Mouse (Mus musculus) yolk sac, embryonic 10.5 days (tissue): ENCODE measurements around the gene Jdp2.
A peak's percentile ranks its signal among the peaks of the same experiment; 100 is the strongest.

Experiments
- DNase-seq: peaks from one replicate; pipeline ENCODE4 v3.0.0-alpha.2; 2017; ENCODE audit warnings: low spot score

Gene Jdp2

DNA sequence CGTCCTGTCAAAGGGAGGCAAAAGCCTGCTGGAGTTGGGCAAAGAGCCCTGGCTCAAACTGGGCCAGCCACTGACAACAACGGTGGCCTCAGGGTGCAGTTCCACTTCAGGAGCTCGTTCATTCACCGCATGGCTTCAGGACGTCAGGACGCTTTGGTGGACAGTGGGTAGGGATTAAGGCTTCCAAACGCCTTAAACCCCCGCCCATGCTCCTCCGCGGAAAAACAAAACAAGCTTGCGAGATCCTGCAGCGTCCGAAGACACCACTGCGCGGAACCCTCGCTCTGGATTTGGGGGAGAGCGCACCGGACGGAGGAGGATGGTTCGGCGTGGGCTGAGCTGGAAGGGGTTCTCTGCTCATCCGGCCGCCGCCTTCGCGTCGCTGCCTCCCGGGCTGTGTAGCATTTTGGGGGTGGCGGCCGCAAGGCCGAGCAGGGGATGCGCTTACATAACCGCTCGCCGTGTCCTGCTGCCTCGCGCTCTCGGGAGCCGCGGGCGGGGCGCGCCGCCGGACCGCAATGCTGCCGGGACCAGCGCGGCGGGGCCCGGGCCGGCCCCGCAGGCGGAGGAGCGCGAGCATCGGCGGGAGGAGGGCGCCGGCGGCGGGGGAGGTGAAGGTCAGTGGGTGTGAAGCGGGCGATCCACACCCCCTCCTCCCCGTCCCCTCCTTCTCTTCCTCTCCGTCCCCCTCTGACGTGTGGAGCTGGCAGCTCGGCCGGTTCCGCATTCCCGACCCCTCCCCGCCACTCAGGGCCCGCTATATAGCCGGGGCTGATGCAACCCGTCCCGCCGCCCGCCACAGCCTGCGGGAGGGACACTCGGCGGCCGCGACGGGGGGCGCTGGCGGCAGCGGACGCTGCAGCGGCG lies at the start of gene Jdp2:
Jdp2 (plus strand) TSS at position 417 of the 867 bp plus-strand sequence.
- peak; percentile 93 for DNase-seq

DNA sequence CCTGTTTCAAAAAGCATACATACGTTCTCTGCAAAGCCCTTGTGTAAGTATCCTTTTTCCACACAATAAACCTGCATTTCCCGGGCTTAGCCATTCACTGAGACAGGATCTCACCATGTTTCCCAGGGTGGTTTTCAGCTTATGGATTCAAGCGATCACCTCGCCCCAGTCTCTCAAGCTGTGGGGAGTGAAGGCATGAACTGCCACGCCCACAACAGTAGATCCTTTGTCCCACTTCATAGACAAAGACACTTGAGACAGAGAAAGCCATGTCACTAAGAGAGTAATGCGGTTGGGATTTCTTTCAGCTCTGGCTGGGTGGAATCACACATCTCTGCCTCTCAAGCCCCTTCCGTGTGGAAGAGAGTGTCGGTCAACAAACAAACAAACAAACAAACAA lies 49.2 kb upstream of the Jdp2 start:
- no peak for DNase-seq

DNA sequence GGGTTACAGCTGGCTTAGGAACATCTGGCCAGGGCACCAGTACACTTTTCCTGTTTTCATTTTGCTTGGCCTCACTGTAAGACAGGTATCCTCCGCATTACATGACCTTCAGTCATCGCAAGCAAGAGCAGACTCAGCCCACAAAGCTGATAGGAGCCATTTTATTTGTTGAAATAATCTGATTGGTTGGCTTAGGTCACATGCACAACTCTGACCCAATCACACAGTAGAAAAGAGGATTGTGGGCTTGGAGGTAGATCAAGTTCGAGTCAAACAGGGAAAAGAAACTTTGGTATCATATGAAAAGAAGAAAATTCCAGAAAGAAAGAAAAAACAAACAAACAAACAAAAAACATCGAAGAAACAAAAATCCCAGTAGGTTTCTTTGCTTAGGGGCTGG lies 48.4 kb upstream of the Jdp2 start:
- DNase-seq: no peak

DNA sequence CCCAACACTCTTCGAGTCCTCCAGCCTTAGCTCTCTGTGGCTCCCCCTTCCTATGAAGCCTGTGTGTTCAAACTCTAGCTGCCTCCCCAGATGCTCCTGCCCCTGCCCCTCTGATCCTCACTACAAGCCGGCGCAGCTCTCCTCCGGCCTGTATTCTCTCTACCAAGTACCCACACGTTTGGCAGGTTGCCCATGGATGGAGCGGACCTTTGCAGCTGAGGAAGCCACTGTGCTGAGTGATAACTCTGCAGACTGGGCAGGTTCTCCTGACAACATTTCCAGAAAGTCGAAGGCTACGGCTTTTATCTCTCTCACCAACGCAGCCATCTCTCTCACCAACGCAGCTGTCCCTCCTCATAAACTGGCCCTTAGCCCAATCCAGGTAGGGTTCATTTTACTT lies 39.5 kb upstream of the Jdp2 start:
- no peak for DNase-seq

DNA sequence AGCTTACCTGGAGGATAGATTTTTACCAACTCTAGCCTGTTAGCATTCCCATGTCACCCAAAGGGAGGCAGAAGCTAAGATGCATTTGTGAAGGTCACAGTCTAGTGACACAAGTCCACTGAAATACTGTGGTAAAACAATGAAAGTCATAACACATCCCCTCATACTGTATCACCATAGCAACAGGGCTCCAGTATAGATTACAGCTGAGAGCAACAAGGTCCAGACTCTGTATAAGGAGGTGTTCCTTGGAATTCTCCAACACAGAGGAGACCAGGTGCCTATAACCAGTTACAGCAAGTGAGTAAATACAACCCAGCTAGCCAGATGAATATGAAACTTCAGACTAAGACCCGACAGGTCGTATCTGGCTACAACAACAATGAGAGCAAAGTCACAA lies 33.4 kb upstream of the Jdp2 start:
- DNase-seq: no peak

DNA sequence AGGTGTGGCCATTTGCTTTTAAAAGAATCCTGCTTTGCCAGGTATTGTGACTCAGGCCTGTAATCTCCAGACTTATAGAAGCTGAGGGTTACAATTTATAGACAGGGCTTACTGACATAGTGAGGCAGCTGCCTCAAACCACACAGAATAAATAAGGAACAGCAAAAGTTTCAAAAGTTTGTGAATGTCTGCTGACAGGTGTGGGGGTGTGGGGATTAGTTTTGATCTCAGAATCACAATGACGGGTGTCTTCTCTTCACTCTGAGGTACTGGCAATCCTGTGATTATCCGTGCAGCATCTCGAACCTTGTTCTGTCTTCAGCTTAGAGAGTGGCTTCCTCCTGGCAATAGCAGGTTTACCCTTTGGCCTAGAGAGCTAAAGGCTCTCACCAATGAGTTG lies 30.5 kb upstream of the Jdp2 start:
- DNase-seq: no peak

DNA sequence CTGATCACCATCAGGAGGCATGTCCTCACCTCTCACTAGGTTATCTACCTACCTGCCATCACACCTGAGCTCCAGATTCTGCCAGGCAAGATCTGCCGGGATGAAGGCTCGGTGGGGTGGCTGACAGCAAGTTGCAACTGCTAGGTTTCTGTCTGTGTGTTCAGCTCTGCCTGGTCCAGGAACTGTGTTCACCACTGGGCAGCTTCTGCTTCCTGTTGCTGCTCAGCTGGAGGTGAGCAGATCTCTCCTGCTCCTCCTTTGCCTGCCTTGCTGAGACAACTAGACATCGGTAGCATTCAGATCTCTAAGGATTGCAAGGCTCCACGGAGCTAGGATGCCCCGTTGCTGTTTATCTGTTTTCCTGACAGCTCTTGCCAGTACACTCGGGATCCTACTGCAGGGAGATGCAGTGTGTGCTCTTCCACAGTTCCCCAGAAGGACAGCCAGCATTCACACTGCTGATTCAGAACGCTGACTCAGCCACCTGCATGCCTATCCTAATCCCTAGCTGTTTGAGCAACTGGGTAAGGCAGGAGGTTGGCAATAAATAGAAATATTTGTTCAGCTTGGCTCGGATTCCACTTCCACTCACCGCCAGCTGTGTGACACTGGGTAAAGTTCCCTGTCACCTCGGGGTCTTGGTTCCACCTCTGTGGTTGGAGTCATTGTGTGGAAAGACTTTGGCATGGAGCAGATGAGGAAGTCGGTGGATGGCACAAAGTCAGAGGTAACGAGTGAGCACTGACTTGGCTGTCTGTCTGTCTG lies 29.3 kb upstream of the Jdp2 start:
- peak; percentile 20 for DNase-seq

DNA sequence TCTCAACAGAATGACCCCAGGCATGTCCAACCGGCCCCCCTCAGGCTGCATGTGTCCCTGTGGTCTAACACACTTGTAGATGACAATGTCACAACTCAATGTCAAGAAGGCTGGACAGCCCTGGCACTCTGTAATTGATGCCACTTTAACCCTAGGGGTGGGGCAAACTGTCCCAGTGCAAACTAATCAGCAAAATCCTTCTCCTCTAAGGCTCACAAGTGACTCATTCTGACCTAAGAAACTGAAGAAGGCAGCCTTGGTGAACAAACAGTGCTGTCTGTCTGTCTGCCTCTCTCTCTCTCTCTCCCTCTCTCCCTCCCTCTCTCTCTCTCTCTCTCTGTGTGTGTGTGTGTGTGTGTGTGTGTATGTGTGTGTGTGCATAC lies 28.7 kb upstream of the Jdp2 start:
- no peak for DNase-seq

DNA sequence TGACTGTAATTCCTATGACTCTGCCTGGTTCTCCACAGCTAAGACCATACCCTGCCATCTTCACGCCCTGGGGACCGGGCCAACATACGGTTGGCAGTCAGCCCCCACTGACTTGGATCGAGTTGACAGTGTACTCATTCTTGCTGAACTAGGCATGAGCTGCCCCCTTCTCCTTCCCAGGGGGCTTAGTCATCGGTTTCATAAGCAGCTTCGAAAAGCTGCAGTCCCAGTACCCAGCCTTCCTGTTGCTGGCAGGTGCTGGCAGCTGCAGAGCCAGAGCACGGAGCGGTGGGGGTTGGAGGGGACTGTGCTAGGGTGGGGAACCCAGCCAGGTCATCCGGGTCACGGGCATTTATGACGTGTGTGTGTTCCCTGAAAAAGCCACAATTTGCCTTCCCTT lies 27.5 kb upstream of the Jdp2 start:
- DNase-seq: no peak

DNA sequence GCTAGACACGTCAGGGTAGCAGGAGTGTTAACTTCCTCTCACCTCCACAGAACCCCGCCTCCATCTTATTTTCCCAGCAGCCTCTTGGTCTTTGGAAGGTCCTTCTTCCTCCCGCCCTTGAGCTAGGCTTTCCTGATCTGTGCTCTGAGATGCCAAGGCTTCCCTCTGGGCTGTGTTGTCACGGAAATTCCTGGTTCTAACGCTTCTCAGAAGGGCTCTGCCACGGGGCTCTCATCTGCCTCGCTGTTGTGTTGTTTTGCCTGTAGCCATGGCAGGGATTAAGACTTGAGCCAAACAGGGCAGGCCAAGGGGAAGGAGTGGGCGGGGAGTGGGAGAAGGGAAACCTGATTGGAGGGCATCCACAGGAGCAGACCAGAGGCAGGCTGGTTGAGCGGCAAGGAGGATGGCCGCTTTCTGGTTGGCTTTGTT lies 26.8 kb upstream of the Jdp2 start:
- peak; percentile 59 for DNase-seq

DNA sequence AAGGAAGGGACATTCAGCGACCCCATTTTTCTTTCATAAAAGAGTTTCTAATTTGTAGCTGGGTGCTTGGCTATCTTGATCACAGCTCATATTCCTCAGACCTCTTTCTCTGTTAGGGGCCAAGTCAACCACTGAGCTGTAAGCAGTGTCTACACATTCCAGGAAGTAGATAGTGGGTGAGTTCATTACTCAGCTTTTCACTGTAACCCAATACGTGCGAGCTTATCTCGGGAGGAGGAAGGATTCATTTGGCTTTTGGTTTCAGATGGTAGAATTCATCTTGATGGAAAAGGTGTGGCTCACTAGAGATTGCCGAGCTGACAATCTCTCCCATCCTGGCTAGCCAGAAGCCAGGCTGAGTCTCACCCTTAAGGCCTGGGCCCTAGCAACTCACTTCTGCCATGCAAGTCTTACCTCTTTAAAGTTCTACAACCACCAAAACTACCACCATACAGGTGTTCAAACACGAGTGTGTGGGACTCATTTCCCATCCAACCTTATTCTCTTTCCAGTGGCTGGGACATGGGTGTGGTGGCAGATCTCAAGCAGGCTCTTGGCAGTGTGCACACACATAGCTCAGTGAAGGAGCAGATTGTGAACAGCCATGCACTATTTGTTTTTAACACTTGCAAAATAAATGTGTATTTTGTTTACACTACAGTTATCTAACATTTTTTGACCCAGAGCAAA lies 23.9 kb upstream of the Jdp2 start:
- DNase-seq: no peak

DNA sequence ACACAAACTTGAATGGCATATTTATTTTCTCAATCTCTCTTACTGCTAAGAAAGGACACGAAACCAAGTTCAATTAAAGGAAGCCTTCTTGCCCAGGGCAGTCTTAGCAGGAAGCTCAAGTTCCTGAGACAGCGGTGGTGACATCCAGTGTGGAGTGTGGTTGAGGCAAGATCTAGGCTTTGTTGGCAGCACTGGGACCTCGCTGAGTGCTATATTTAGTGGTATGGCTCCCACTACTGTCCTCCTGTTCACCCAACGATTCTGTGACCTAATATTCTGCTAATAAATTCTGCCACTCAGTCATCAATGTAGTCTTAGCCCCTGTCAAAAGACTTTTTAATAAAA lies 23.4 kb upstream of the Jdp2 start:
- DNase-seq: no peak

DNA sequence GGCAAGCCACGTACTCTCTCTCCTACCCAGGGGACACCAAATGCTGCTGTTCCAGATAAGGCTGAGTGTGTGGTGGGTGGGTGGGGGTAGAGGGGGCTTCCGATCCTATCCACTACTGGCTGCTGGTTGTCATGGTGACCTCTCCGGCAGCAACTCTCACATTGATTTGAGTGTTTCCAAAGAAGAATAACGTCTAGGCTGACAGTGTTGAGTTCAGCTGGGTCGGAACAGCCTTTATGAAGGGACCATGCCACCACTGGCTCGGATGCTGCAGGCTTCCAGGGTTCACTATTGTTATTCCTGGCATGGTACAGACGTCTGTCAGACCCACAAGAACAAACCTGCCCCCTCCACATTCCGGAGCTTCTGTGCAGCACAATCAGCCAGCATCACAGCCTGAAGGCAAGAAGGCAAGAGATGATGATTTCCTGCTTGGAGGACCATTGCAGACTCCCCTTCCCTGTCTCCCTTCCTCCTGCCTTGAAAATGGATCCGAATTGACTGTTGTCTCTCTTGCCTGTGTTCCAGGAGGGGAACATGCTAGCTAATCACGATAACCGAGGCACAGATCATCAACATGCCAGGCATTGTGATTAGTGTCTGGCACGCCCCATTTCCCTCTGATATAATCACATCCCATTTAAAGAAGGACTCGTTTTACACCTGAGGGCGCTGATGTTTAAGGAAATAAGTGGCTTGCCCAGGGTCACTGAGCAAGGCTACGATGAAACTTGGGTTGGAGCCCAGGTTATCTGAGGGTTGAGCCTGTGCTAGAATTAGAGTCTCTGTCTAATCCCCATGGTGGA lies 17.4 kb upstream of the Jdp2 start:
- DNase-seq: no peak

DNA sequence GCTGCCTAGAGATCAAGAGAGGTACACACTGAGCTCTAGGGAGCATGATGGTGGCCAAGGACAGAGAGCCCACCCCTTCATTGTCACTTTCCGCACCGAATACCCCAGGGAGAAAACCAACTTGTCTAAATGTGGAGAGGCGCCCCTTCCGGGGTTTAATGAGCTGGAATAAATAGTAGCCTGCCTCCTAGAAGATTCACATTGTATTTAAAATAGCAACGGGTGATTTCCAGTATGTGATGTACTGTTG lies 16.8 kb upstream of the Jdp2 start:
- no peak for DNase-seq

DNA sequence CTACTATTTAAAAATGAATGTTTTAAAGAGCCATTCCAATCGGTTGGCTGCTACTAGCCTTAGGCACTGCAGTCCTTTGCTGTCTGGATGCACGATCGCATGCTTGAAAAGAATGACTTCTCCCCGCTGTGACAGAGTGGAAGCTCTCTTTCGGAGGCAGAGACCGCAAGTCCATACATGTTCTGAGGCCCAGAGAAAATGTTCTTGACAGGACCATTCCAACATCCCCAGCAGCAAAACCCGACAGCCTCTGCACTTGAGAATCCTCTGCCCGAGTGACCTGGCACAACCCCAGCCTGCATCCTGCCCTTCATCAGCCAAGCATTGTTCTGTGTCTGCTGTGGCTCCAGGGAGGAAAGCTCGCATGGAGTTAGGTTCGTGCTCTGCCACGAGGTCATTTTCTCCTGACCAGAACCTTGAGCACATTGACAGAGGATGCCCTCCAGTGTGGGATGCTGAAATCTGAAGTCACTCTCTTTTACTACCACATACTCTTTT lies 13.0 kb upstream of the Jdp2 start:
- DNase-seq: no peak

DNA sequence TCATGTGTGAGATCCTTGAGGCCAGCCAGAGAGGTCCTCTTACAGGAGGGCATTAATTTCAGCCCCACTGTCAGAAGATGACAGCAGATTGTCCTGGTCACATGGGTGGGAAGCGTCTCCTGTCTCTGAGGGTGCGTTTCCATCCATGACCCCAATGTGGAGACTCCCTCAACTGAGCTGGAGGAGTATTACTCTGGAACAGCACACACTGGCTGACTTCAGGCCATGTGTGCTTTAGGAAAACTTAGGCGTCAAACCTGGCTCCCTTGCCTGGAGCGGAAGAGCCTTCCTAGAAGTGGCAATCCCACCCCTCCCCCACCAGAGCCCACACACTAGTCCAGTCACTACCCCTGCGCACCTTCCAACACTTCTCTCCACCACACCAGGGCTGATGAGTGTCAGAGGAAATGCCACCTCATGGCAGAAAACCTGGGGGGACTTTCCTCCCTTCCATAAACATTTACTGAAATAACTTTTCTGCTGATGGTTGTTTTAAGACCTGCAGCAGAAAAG lies 8.9 kb upstream of the Jdp2 start:
- no peak for DNase-seq

DNA sequence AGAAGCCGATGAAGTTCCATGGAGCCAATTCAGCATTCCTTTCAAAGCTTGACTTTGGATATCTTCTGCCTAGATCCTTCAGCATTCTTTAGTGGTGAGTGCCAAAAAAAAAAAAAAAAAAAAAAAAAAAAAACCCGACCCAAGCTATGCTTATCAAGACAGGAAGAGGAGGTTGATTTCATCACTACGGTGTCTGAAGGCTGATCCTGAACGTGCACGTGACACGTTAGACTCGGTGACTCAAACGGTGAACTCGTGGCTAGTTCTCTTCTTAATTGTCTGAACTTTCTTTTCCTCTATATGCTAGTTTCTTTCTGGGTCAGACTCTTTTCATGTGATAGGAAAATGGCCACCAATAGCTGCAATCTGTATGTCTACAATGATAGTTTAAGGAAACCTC lies 5.9 kb upstream of the Jdp2 start:
- no peak for DNase-seq

DNA sequence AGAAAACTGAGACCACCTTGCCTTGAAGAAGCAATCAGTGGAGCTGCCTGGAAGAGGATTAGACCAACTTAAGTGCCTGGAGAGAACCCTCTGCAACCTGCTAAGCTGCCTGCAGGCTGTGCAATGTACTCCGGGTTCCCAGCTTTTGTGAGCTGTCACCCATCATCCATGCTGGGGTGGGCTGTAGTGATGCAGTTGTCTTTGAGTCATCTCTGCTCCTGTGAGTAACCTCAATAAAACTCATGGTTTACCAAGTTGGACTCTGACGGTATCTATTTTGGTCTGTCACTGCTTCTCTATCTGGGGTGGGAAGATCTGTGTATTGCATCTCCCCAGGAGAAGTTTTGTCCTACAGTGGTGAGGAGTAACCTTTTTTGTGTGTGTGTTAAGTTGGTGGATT lies 4.4 kb upstream of the Jdp2 start:
- DNase-seq: no peak

DNA sequence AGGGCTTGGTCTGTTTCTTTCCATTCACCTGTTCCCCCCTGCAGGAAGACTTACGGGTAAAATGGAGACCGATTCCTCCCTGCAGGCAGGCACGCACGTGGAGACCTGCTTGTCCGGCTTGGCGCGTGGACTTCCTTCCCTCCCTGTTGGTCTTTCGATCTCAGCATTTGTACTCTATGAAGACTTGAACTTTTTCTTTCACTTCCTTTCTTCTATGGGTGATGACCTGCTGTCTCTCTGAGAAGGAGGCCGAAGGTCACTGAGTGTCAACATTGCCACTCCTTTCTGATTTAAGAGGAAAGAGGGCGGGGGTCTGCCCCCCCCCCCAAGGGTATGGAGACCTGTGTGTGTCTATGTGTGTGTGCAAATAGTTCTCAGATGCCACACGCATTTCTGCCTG lies 774 bp upstream of the Jdp2 start:
- DNase-seq: peak; percentile 80

DNA sequence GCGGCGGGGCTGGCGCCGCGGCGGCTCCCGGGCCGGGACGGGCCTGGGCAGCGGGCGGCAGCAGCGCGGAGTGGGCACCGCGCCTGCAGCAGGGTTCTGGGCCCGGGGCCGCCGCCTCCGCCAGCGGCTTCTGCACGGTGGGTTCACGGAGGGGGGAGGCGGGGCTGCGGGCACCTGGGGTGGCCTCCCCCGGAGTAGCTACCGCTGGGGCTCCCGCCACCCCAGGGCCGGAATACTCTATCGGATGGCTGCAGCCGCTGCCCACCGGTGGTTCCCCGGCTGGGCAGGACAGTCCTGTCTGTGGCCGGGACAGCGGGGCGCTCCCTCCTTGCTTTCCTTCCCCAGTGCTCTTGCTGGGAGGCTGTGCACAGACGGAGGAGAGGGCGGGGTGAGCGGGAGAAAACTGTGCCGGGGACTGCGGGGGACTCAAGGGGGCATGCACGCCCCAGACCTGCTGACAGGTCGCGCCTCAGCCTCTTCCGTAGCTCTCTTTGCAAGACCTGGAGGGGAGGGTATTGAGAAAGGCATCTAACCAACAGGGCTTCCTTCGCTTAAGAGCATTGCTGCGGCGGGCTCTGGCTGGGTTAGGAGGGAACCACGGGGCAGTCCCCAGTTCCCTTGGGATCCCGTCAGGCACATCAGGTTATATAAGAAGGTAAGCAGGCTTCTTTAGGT lies 788 bp downstream of the Jdp2 start:
- DNase-seq: peak; percentile 57

DNA sequence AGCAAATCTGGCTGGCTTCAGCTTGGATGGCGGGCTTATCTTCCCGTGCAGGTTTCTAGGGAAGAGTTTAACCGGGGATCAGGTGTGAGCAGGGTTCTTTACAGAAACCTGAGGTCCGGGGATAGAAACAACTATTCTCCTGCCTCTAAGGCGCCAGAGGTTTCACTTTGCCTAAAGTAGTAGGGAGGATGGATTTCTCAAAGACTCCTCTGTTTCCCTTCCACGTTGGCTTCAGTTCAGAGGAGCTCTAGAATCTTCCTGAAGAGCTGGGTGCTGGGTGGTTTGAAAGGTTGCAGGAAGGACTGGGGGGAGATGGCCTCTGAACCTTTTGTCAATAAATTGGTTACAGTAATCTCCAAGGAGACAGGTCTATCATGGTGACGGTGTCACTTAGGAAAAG lies 1.8 kb downstream of the Jdp2 start:
- no peak for DNase-seq

DNA sequence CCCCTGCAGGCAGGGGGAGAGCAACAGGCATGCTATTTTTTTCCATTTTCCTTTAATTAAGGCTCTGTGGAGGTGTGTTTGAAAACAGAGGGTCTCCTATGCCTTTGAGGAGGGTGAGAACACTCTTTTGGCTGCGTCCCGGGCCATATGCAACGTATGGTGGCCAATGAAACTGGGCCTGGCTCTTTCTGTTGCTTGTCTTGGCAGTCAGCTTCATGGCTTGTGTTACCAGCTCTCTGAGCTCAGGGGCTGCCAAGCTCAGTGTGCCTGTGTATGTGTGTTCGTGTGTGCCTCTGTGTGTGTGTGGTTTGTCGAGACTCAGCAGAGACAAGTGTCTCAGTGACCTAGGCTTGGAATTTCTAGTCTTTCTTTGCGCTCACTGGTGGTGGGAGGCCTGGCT lies 2.7 kb downstream of the Jdp2 start:
- no peak for DNase-seq
